Mouse (Mus musculus): Measurements from ENCODE around the gene Spem2. TPM values are rescaled to one million over a fixed set of nuclear protein-coding genes. Genes with fewer than 3 reads are reported as not detected.

The Spem2 gene
- polyA plus RNA-seq, 1 experiment from 2014 or later = 0.16 TPM

Other genes starting within 250 kb of the Spem2 start
- gene Wrap53, start 238.2 kb downstream of the Spem2 start, polyA plus RNA-seq (2014; fragmentation: Nextera tagmentation; extraction: Ambion mirVana) = 17.3 and 20.8 TPM in 2 replicates
- gene Trp53, start 238.1 kb downstream of the Spem2 start, polyA plus RNA-seq (2014; fragmentation: Nextera tagmentation; extraction: Ambion mirVana) = 54.6 and 68.8 TPM in 2 replicates
- 66.6 and 99.6 TPM in 2 replicates for gene Atp1b2, start 212.5 kb downstream of the Spem2 start, polyA plus RNA-seq (2014; fragmentation: Nextera tagmentation; extraction: Ambion mirVana)
- gene Shbg, start 200.6 kb downstream of the Spem2 start, polyA plus RNA-seq (2014; fragmentation: Nextera tagmentation; extraction: Ambion mirVana) = not detected in 2 replicates
- gene Sat2, start 196.4 kb downstream of the Spem2 start, polyA plus RNA-seq (2014; fragmentation: Nextera tagmentation; extraction: Ambion mirVana) = 23.8 and 25.1 TPM in 2 replicates
- gene Fxr2, start 185.5 kb downstream of the Spem2 start, polyA plus RNA-seq (2014; fragmentation: Nextera tagmentation; extraction: Ambion mirVana) = 31.1 and 34.0 TPM in 2 replicates
- not detected in 2 replicates for gene Sox15, start 163.2 kb downstream of the Spem2 start, polyA plus RNA-seq (2014; fragmentation: Nextera tagmentation; extraction: Ambion mirVana)
- gene Mpdu1, start 155.8 kb downstream of the Spem2 start, polyA plus RNA-seq (2014; fragmentation: Nextera tagmentation; extraction: Ambion mirVana) = 40.7 and 63.4 TPM in 2 replicates
- gene Cd68, start 152.3 kb downstream of the Spem2 start, polyA plus RNA-seq (2014; fragmentation: Nextera tagmentation; extraction: Ambion mirVana) = 3.7 and 11.2 TPM in 2 replicates
- 503 and 643 TPM in 2 replicates for gene Eif4a1, start 146.0 kb downstream of the Spem2 start, polyA plus RNA-seq (2014; fragmentation: Nextera tagmentation; extraction: Ambion mirVana)
- 104 and 116 TPM in 2 replicates for gene Senp3, start 136.4 kb downstream of the Spem2 start, polyA plus RNA-seq (2014; fragmentation: Nextera tagmentation; extraction: Ambion mirVana)
- gene Tnfsf13, start 132.7 kb downstream of the Spem2 start, polyA plus RNA-seq (2014; fragmentation: Nextera tagmentation; extraction: Ambion mirVana) = 0.24 and 0.72 TPM in 2 replicates
- 2.1 and 3.4 TPM in 2 replicates for gene Tnfsf12, start 122.6 kb downstream of the Spem2 start, polyA plus RNA-seq (2014; fragmentation: Nextera tagmentation; extraction: Ambion mirVana)
- 0.75 and 1.8 TPM in 2 replicates for gene Tnfsfm13, start 122.4 kb downstream of the Spem2 start, polyA plus RNA-seq (2014; fragmentation: Nextera tagmentation; extraction: Ambion mirVana)
- gene Polr2a, start 59.8 kb downstream of the Spem2 start, polyA plus RNA-seq (2014; fragmentation: Nextera tagmentation; extraction: Ambion mirVana) = 23.5 and 30.7 TPM in 2 replicates
- not detected in 2 replicates for gene Slc35g3, start 56.5 kb downstream of the Spem2 start, polyA plus RNA-seq (2014; fragmentation: Nextera tagmentation; extraction: Ambion mirVana)
- gene Zbtb4, start 52.6 kb downstream of the Spem2 start, polyA plus RNA-seq (2014; fragmentation: Nextera tagmentation; extraction: Ambion mirVana) = 4.3 and 6.0 TPM in 2 replicates
- gene Chrnb1, start 22.5 kb downstream of the Spem2 start, polyA plus RNA-seq (2014; fragmentation: Nextera tagmentation; extraction: Ambion mirVana) = 0.78 and 1.3 TPM in 2 replicates
- 6.4 and 9.1 TPM in 2 replicates for gene Fgf11, start 16.6 kb downstream of the Spem2 start, polyA plus RNA-seq (2014; fragmentation: Nextera tagmentation; extraction: Ambion mirVana)
- 0.68 and 0.76 TPM in 2 replicates for gene Tmem102, start 12.8 kb downstream of the Spem2 start, polyA plus RNA-seq (2014; fragmentation: Nextera tagmentation; extraction: Ambion mirVana)
- not detected in 2 replicates for gene Gm39566, start 3.2 kb downstream of the Spem2 start, polyA plus RNA-seq (2014; fragmentation: Nextera tagmentation; extraction: Ambion mirVana)
- 0.35 and 0.40 TPM in 2 replicates for gene Spem1, start 3.7 kb upstream of the Spem2 start, polyA plus RNA-seq (2014; fragmentation: Nextera tagmentation; extraction: Ambion mirVana)
- gene Nlgn2, start 19.3 kb upstream of the Spem2 start, polyA plus RNA-seq (2014; fragmentation: Nextera tagmentation; extraction: Ambion mirVana) = 24.2 and 31.3 TPM in 2 replicates
- gene Tmem256, start 20.0 kb upstream of the Spem2 start, polyA plus RNA-seq (2014; fragmentation: Nextera tagmentation; extraction: Ambion mirVana) = 306 and 377 TPM in 2 replicates
- 36.3 and 51.8 TPM in 2 replicates for gene Plscr3, start 27.9 kb upstream of the Spem2 start, polyA plus RNA-seq (2014; fragmentation: Nextera tagmentation; extraction: Ambion mirVana)
- 0.28 TPM in 1 of 2 replicates, not detected in the other for gene Tnk1, start 40.3 kb upstream of the Spem2 start, polyA plus RNA-seq (2014; fragmentation: Nextera tagmentation; extraction: Ambion mirVana)
- not detected in 2 replicates for gene Tmem95, start 59.6 kb upstream of the Spem2 start, polyA plus RNA-seq (2014; fragmentation: Nextera tagmentation; extraction: Ambion mirVana)
- 0.80 and 2.0 TPM in 2 replicates for gene Kctd11, start 62.9 kb upstream of the Spem2 start, polyA plus RNA-seq (2014; fragmentation: Nextera tagmentation; extraction: Ambion mirVana)
- 0.17 and 0.33 TPM in 2 replicates for gene Acap1, start 77.1 kb upstream of the Spem2 start, polyA plus RNA-seq (2014; fragmentation: Nextera tagmentation; extraction: Ambion mirVana)
- 7.1 and 7.8 TPM in 2 replicates for gene 2810408A11Rik, start 82.5 kb upstream of the Spem2 start, polyA plus RNA-seq (2014; fragmentation: Nextera tagmentation; extraction: Ambion mirVana)
- 26.2 and 27.8 TPM in 2 replicates for gene Neurl4, start 82.6 kb upstream of the Spem2 start, polyA plus RNA-seq (2014; fragmentation: Nextera tagmentation; extraction: Ambion mirVana)
- 58.5 and 65.4 TPM in 2 replicates for gene Gps2, start 95.4 kb upstream of the Spem2 start, polyA plus RNA-seq (2014; fragmentation: Nextera tagmentation; extraction: Ambion mirVana)
- gene Eif5a, start 103.5 kb upstream of the Spem2 start, polyA plus RNA-seq (2014; fragmentation: Nextera tagmentation; extraction: Ambion mirVana) = 1,037 and 1,095 TPM in 2 replicates
- gene Ybx2, start 117.3 kb upstream of the Spem2 start, polyA plus RNA-seq (2014; fragmentation: Nextera tagmentation; extraction: Ambion mirVana) = 5.9 and 11.1 TPM in 2 replicates
- 2.7 and 3.7 TPM in 2 replicates for gene Slc2a4, start 129.7 kb upstream of the Spem2 start, polyA plus RNA-seq (2014; fragmentation: Nextera tagmentation; extraction: Ambion mirVana)
- 0.33 and 0.88 TPM in 2 replicates for gene Cldn7, start 146.3 kb upstream of the Spem2 start, polyA plus RNA-seq (2014; fragmentation: Nextera tagmentation; extraction: Ambion mirVana)
- gene Ctdnep1, start 162.7 kb upstream of the Spem2 start, polyA plus RNA-seq (2014; fragmentation: Nextera tagmentation; extraction: Ambion mirVana) = 26.5 and 27.1 TPM in 2 replicates
- gene Elp5, start 164.1 kb upstream of the Spem2 start, polyA plus RNA-seq (2014; fragmentation: Nextera tagmentation; extraction: Ambion mirVana) = 159 and 175 TPM in 2 replicates
- gene Gabarap, start 172.7 kb upstream of the Spem2 start, polyA plus RNA-seq (2014; fragmentation: Nextera tagmentation; extraction: Ambion mirVana) = 609 and 643 TPM in 2 replicates
- gene Phf23, start 177.3 kb upstream of the Spem2 start, polyA plus RNA-seq (2014; fragmentation: Nextera tagmentation; extraction: Ambion mirVana) = 28.8 and 37.8 TPM in 2 replicates
- 19.0 and 19.2 TPM in 2 replicates for gene Dvl2, start 182.1 kb upstream of the Spem2 start, polyA plus RNA-seq (2014; fragmentation: Nextera tagmentation; extraction: Ambion mirVana)
- gene Acadvl, start 196.9 kb upstream of the Spem2 start, polyA plus RNA-seq (2014; fragmentation: Nextera tagmentation; extraction: Ambion mirVana) = 49.5 and 57.2 TPM in 2 replicates
- 24.9 and 31.6 TPM in 2 replicates for gene Dlg4, start 198.5 kb upstream of the Spem2 start, polyA plus RNA-seq (2014; fragmentation: Nextera tagmentation; extraction: Ambion mirVana)
- 3.7 TPM in 1 of 2 replicates, not detected in the other for gene Asgr1, start 235.6 kb upstream of the Spem2 start, polyA plus RNA-seq (2014; fragmentation: Nextera tagmentation; extraction: Ambion mirVana)